Mouse (Mus musculus) CH12.LX (cell line): ENCODE data around the gene Zc3h7b. TPM values are rescaled to one million over a fixed set of nuclear protein-coding genes. Genes with fewer than 3 reads are reported as not detected.

ENCODE experiments used
- DNase-seq: peaks from one replicate; pipeline ENCODE4 v3.0.0-alpha.2; 2013; ENCODE audit errors: extremely low read depth
- H3K27ac ChIP-seq: 2 replicates; pipeline ENCODE4 v1.5.1; 2012; ENCODE audit warnings: low read depth, mild to moderate bottlenecking, control low read depth, moderate library complexity; ENCODE audit not compliant: insufficient read depth
- H3K27me3 ChIP-seq: replicated peaks from 2 replicates; pipeline ENCODE3; 2012; ENCODE audit warnings: inconsistent platforms
- H3K36me3 ChIP-seq, 2 experiments: replicated peaks in 1 of 2; 2 replicates each; pipeline versions ENCODE3 to v1.6.1; 2012; ENCODE audit warnings: inconsistent platforms in 1 of 2, low read length in 1 of 2, mild to moderate bottlenecking in 1 of 2, mixed read lengths in 1 of 2, moderate library complexity in 1 of 2; ENCODE audit not compliant: control insufficient read depth in 1 of 2, insufficient read depth in 1 of 2
- H3K4me1 ChIP-seq, 2 experiments: 2 replicates each; pipeline ENCODE4 v1.6.1; 2012; ENCODE audit warnings: inconsistent platforms in 1 of 2, moderate library complexity in 1 of 2; ENCODE audit not compliant: insufficient read depth in 2 of 2, control insufficient read depth in 1 of 2
- H3K4me2 ChIP-seq: 2 replicates; pipeline ENCODE4 v1.6.1; 2012; ENCODE audit warnings: low read depth, mild to moderate bottlenecking, control low read depth; ENCODE audit not compliant: poor library complexity, insufficient read depth, severe bottlenecking
- H3K4me3 ChIP-seq, 3 experiments: fragments of 150-350 bp in 1 of 3; sonication (generic) in 1 of 3; replicated peaks in 1 of 3; 2 replicates each; pipeline versions ENCODE3 to v1.5.1; 2011 to 2012; ENCODE audit warnings: low read depth in 2 of 3, low read length in 2 of 3, mild to moderate bottlenecking in 2 of 3, moderate library complexity in 2 of 3, control low read depth in 1 of 3, improper control_type of control experiment in 1 of 3, inconsistent platforms in 1 of 3, mixed read lengths in 1 of 3; ENCODE audit not compliant: poor library complexity in 1 of 3
- H3K79me2 ChIP-seq: replicated peaks from 2 replicates; pipeline ENCODE4 v1.6.1; 2012; ENCODE audit warnings: mild to moderate bottlenecking, moderate library complexity; ENCODE audit not compliant: control insufficient read depth, poor library complexity, insufficient read depth, severe bottlenecking; ENCODE audit errors: extremely low read depth
- H3K9ac ChIP-seq: 2 replicates; pipeline ENCODE4 v1.6.1; 2012; ENCODE audit warnings: low read depth, mild to moderate bottlenecking, control low read depth, moderate library complexity; ENCODE audit not compliant: insufficient read depth
- H3K9me3 ChIP-seq: replicated peaks from 2 replicates; pipeline ENCODE3; 2012; ENCODE audit warnings: low read length, inconsistent platforms, mixed read lengths
- BHLHE40 ChIP-seq: IDR thresholded peaks from 2 replicates; pipeline ENCODE4 v1.6.1; 2011; ENCODE audit warnings: mild to moderate bottlenecking, low read depth, low read length, improper control_type of control experiment
- CHD2 ChIP-seq: IDR thresholded peaks from 2 replicates; pipeline ENCODE4 v1.6.1; 2011; ENCODE audit warnings: low read length, improper control_type of control experiment
- CTCF ChIP-seq, 2 experiments: IDR thresholded peaks in 1 of 2; conservative IDR thresholded peaks in 1 of 2; 2 replicates each; pipeline ENCODE4 v1.5.1; 2011 to 2012; ENCODE audit warnings: low read depth in 2 of 2, low read length in 2 of 2, improper control_type of control experiment in 1 of 2, inconsistent platforms in 1 of 2, mild to moderate bottlenecking in 1 of 2, moderate library complexity in 1 of 2
- E2F4 ChIP-seq: IDR thresholded peaks from 2 replicates; pipeline ENCODE4 v1.6.1; 2011; ENCODE audit warnings: low read depth, low read length, improper control_type of control experiment; ENCODE audit not compliant: insufficient replicate concordance
- ELF1 ChIP-seq: IDR thresholded peaks from 2 replicates; pipeline ENCODE4 v1.6.1; 2014; ENCODE audit warnings: low read depth, mild to moderate bottlenecking, inconsistent platforms, low read length, improper control_type of control experiment
- GABPA ChIP-seq: IDR thresholded peaks from 2 replicates; pipeline ENCODE4 v1.6.1; 2012; ENCODE audit warnings: low read depth, low read length, improper control_type of control experiment, inconsistent platforms; ENCODE audit not compliant: insufficient replicate concordance
- HCFC1 ChIP-seq: IDR thresholded peaks from 2 replicates; pipeline ENCODE4 v1.6.1; 2012; ENCODE audit warnings: low read depth, mild to moderate bottlenecking, inconsistent platforms, low read length, improper control_type of control experiment
- IRF4 ChIP-seq: IDR thresholded peaks from 2 replicates; pipeline ENCODE4 v1.6.1; 2014; ENCODE audit warnings: low read depth, mild to moderate bottlenecking, inconsistent platforms, low read length, improper control_type of control experiment
- JUN ChIP-seq: IDR thresholded peaks from 2 replicates; pipeline ENCODE4 v1.6.1; 2011; ENCODE audit warnings: low read depth, mild to moderate bottlenecking, low read length, improper control_type of control experiment, moderate library complexity; ENCODE audit not compliant: insufficient read depth
- MAFK ChIP-seq: IDR thresholded peaks from 2 replicates; pipeline ENCODE4 v1.6.1; 2011; ENCODE audit warnings: low read length, improper control_type of control experiment; ENCODE audit not compliant: insufficient replicate concordance
- MAX ChIP-seq: IDR thresholded peaks from 2 replicates; pipeline ENCODE4 v1.6.1; 2011; ENCODE audit warnings: low read length, improper control_type of control experiment
- MAZ ChIP-seq: IDR thresholded peaks from 2 replicates; pipeline ENCODE4 v1.6.1; 2012; ENCODE audit warnings: low read depth, mild to moderate bottlenecking, inconsistent platforms, low read length, improper control_type of control experiment, moderate library complexity
- MEF2A ChIP-seq: IDR thresholded peaks from 2 replicates; pipeline ENCODE4 v1.6.1; 2014; ENCODE audit warnings: low read depth, mild to moderate bottlenecking, inconsistent platforms, low read length, improper control_type of control experiment, borderline replicate concordance
- MXI1 ChIP-seq: IDR thresholded peaks from 2 replicates; pipeline ENCODE4 v1.6.1; 2011; ENCODE audit warnings: mild to moderate bottlenecking, low read depth, low read length, improper control_type of control experiment
- MYC ChIP-seq: IDR thresholded peaks from 2 replicates; pipeline ENCODE4 v1.6.1; 2011; ENCODE audit warnings: low read depth, mild to moderate bottlenecking, improper control_type of control experiment, low read length
- NRF1 ChIP-seq: IDR thresholded peaks from 2 replicates; pipeline ENCODE4 v1.6.1; 2014; ENCODE audit warnings: low read depth, mild to moderate bottlenecking, inconsistent platforms, low read length, improper control_type of control experiment, moderate library complexity
- POLR2A ChIP-seq: IDR thresholded peaks from 2 replicates; pipeline ENCODE4 v1.6.1; 2011; ENCODE audit warnings: low read depth, mild to moderate bottlenecking, improper control_type of control experiment, low read length
- POLR2AphosphoS2 ChIP-seq: IDR thresholded peaks from 2 replicates; pipeline ENCODE4 v1.6.1; 2011; ENCODE audit warnings: low read depth, low read length, improper control_type of control experiment
- RAD21 ChIP-seq: IDR thresholded peaks from 2 replicates; pipeline ENCODE4 v1.6.1; 2011; ENCODE audit warnings: low read depth, mild to moderate bottlenecking, low read length, improper control_type of control experiment, moderate library complexity
- SMC3 ChIP-seq: IDR thresholded peaks from 2 replicates; pipeline ENCODE4 v1.6.1; 2011; ENCODE audit warnings: low read depth, low read length, improper control_type of control experiment
- TBP ChIP-seq: conservative IDR thresholded peaks from 2 replicates; pipeline ENCODE4 v1.6.1; 2011; ENCODE audit warnings: low read depth, low read length, improper control_type of control experiment
- TCF12 ChIP-seq: IDR thresholded peaks from 2 replicates; pipeline ENCODE4 v1.6.1; 2014; ENCODE audit warnings: low read depth, mild to moderate bottlenecking, inconsistent platforms, low read length, improper control_type of control experiment
- ZC3H11A ChIP-seq: IDR thresholded peaks from 2 replicates; pipeline ENCODE4 v1.6.1; 2012; ENCODE audit warnings: low read depth, mild to moderate bottlenecking, inconsistent platforms, low read length, improper control_type of control experiment
- ZMIZ1 ChIP-seq: IDR thresholded peaks from 2 replicates; pipeline ENCODE4 v1.6.1; 2012; ENCODE audit warnings: low read depth, mild to moderate bottlenecking, inconsistent platforms, low read length, improper control_type of control experiment
- ZNF384 ChIP-seq: IDR thresholded peaks from 2 replicates; pipeline ENCODE4 v1.6.1; 2012; ENCODE audit warnings: low read depth, low read length, improper control_type of control experiment, inconsistent platforms
- dilution Hi-C: fragments of 300-500 bp; cut with MboI; formaldehyde crosslinking; loops from 2 replicates; pipeline ENCODE4 v1.14.3; 2020; ENCODE audit warnings: low sequenced_read_pairs; ENCODE audit not compliant: extremely low pct_unique_long_range_greater_than_20kb, extremely low pct_ligation_motif_present
- in situ Hi-C: fragments of 300-500 bp; cut with MboI; formaldehyde crosslinking; loops from 3 replicates; pipeline ENCODE4 v1.14.3; 2019; ENCODE audit warnings: low sequenced_read_pairs, low pct_ligation_motif_present, low pct_unique_long_range_greater_than_20kb, mixed read lengths
- polyA plus RNA-seq: library from polyadenylated mRNA; unstranded; fragments of >175 nt; gene quantifications from 2 replicates; pipeline ENCODE4 v1.2.1, GENCODE M21; 2012; ENCODE audit warnings: low read depth; ENCODE audit not compliant: insufficient read length
- total RNA-seq, 2 experiments: library from RNA; depleted of rRNA; stranded (reverse); fragments of 300-350 nt in 1 of 2; fragments of >200 nt in 1 of 2; gene quantifications; 2 replicates each; pipeline ENCODE4 v1.2.3; 2012 to 2014

The Zc3h7b gene
- total and polyA plus RNA-seq, 3 experiments = 8.4 to 43.1 (median 19.7) TPM

DNA sequence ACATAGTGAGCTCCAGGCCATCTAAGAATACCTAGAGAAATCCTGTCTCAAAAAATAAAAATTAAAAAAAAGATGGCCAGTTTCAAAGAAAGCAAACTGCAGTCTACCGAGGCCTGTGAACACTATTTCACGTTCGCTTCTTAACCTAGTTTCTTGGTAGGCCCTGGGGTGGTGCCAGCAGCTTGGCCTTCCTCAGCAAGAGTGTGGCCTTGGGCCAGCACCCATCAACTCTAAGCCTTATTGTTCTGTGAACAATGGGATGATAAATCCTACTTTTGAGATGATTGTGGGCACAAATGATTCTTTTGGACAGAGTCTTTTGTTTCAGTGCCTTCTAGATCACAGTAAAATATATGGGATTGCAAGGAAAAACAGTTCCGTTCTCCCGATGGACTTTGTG, 13.8 kb downstream of the Zc3h7b start:
- H3K4me2 ChIP-seq = no peak overlapping the region
- TF ChIP-seq MAZ (no peak), TBP (no peak), TCF12 (no peak), IRF4 (no peak), JUN (no peak), NRF1 (no peak), MAFK (no peak), POLR2A (no peak), ZNF384 (no peak), ELF1 (no peak), ZMIZ1 (no peak), MAX (no peak), CTCF (conservative IDR thresholded peaks at IDR 0.05 in 1 of 2, IDR thresholded peaks at IDR 0.05 in 1 of 2; ENCODE audit: low read depth in 2 of 2, low read length in 2 of 2) (no peak), POLR2AphosphoS2 (no peak)
- H3K9ac ChIP-seq = no peak overlapping the region
- dilution Hi-C loops (no loop called here), in situ Hi-C loops (no loop called here)
- no peaks in the 10 kb centered on the region for H3K27me3 ChIP-seq
- H3K36me3 ChIP-seq = peaks cover 5 to 60% of the 10 kb centered on the region in 2 experiments
- H3K4me1 ChIP-seq = peaks cover 0 to 7% of the 10 kb centered on the region in 2 experiments; a peak in 1 of 4 replicates
- no peak for DNase-seq
- H3K79me2 ChIP-seq = no peaks in the 10 kb centered on the region
- H3K27ac ChIP-seq = no peak overlapping the region
- peaks cover 6% of the 10 kb centered on the region for H3K9me3 ChIP-seq
- no peak overlapping the region for H3K4me3 ChIP-seq

DNA sequence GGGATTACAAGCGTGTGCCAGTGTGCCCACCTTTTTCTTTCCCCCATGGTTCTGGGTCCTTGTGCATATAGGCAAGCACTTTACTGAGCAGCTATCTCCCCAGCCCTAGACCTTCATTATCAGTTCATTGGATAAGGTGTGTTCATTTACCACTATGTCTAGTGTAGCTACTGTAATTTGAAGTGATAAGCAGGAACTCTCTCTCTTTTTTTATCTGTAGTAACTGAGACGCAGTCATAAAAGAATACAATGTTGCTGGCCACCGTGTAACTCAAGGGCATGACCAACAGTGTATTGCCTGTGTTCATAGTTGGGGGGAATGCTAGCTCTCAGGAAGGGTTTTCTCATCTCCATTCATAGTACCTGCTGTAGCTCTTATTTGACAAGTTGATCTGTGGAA, 14.7 kb downstream of the Zc3h7b start:
- H3K4me3 ChIP-seq = no peak overlapping the region
- H3K79me2 ChIP-seq = no peaks in the 10 kb centered on the region
- dilution Hi-C loops (no loop called here), in situ Hi-C loops (no loop called here)
- peaks cover 6% of the 10 kb centered on the region for H3K9me3 ChIP-seq
- peaks cover 0 to 12% of the 10 kb centered on the region in 2 experiments; a peak in 1 of 4 replicates for H3K4me1 ChIP-seq
- H3K9ac ChIP-seq = no peak overlapping the region
- DNase-seq = no peak
- no peaks in the 10 kb centered on the region for H3K27me3 ChIP-seq
- H3K36me3 ChIP-seq = peaks cover 5 to 54% of the 10 kb centered on the region in 2 experiments
- no peak overlapping the region for H3K27ac ChIP-seq
- H3K4me2 ChIP-seq = no peak overlapping the region
- TF ChIP-seq HCFC1 = no peak
- no peak for TF ChIP-seq GABPA
- TF ChIP-seq BHLHE40 = no peak
- TF ChIP-seq RAD21 = no peak
- no peak for TF ChIP-seq CHD2
- TF ChIP-seq TCF12 = no peak
- no peak for TF ChIP-seq MAZ
- no peak for TF ChIP-seq MAFK
- TF ChIP-seq ZC3H11A = no peak
- no peak for TF ChIP-seq E2F4
- TF ChIP-seq NRF1 = no peak
- no peak for TF ChIP-seq MXI1
- TF ChIP-seq MEF2A = no peak
- TF ChIP-seq SMC3 = no peak
- TF ChIP-seq ZMIZ1 = no peak
- TF ChIP-seq MYC = no peak
- no peak for TF ChIP-seq ZNF384
- no peak for TF ChIP-seq CTCF (conservative IDR thresholded peaks at IDR 0.05 in 1 of 2, IDR thresholded peaks at IDR 0.05 in 1 of 2; ENCODE audit: low read depth in 2 of 2, low read length in 2 of 2)
